Mouse (Mus musculus) heart, adult 18-20 months (tissue): Measurements from ENCODE around the gene Ago3. TPM values are rescaled to one million over a fixed set of nuclear protein-coding genes. Genes with fewer than 3 reads are reported as not detected.

Source experiments
- DNase-seq, 2 experiments: peaks; one replicate each; pipeline ENCODE4 v3.0.0; 2021 to 2022; ENCODE audit warnings: mixed read lengths in 1 of 2
- total RNA-seq, 2 experiments: library from RNA; stranded (reverse); gene quantifications; 2 replicates each; pipeline ENCODE4 v1.2.3; 2021

The Ago3 gene
- total RNA-seq, 2 experiments from 2014 or later: 12.5 to 14.4 TPM

- DNase-seq: no peak
Observed at GRCm38 (mm10) chr4:126310344-126310743, 119.0 kb downstream of the Ago3 start.

- peak; percentile 79 to 95 for DNase-seq
Observed at GRCm38 (mm10) chr4:126309922-126310309, 119.4 kb downstream of the Ago3 start.

DNA sequence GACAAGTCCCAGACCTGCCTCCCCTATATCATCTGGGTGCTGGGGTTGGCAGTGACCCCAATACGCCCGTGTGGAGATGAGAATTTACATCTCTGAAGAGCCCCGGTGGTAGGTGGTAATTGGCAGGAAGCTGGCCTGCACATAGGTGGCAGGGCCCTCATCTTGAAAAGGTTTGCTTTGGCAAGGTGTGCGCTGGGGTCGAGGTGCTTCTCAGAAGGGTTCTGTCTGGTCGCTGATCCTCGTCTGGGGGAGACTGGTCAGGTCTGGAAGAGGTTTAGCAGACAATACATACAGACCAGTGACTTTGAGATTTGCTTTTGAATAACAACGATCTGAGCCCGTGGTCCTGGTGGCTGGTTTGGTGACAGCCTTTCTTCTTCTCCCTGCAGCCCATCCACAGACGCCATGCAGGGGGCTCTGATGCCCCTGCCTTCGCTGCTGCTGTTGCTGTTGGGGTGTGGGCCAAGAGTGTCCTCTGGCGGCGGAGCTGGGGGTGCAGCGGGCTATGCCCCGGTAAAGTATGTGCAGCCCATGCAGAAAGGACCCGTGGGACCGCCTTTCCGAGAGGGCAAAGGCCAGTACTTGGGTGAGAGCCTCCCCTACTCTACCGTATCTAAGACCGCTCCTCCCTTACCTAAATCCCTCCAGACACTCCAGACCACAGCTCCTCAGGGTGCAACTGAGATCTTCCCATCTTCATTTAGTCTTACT, 120.0 kb downstream of the Ago3 start:
- peak in 1 of 2 experiments; percentile 1 for DNase-seq

- DNase-seq: no peak
Observed at GRCm38 (mm10) chr4:126306827-126307226, 122.5 kb downstream of the Ago3 start.

DNA sequence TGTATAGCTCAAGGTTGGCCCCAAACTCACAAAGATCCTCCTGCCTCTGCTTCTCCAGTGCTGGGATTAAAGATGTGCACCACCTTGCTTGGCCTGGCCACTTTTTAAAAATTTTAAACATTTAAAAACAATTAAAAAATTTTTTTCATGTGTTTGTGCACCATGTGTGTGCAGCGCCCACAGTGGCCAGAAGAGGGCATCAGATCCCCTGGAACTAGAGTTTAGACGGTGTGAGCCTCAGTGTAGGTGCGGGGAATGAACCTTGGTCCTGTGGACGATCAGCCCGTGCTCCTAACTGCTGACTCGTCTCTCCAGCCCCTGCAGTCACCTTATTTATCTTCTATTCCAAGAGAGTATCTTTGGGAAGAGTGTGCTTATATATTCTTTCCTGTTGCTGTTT, 123.3 kb downstream of the Ago3 start:
- no peak for DNase-seq

DNA sequence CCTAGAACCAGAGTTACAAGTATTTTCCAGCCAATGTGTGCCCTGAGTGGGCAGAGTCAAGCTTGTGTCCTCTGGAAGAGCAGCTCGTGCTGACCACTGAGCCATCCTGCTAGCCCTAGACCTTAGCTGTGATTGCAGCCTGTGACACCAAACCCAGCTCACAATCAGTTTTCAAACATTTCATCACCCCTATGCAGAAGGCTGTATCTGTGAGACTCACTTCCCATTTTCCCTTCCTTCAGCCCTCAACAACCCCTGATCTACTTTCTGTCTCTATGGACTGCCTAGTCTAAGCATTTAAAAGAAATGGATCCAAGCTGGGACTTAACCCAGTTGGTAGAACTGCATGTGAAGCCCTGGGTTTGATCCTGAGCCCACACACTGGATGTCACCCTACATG, 123.9 kb downstream of the Ago3 start:
- DNase-seq: no peak

- no peak for DNase-seq
Observed at GRCm38 (mm10) chr4:126303877-126304276, 125.5 kb downstream of the Ago3 start.

DNA sequence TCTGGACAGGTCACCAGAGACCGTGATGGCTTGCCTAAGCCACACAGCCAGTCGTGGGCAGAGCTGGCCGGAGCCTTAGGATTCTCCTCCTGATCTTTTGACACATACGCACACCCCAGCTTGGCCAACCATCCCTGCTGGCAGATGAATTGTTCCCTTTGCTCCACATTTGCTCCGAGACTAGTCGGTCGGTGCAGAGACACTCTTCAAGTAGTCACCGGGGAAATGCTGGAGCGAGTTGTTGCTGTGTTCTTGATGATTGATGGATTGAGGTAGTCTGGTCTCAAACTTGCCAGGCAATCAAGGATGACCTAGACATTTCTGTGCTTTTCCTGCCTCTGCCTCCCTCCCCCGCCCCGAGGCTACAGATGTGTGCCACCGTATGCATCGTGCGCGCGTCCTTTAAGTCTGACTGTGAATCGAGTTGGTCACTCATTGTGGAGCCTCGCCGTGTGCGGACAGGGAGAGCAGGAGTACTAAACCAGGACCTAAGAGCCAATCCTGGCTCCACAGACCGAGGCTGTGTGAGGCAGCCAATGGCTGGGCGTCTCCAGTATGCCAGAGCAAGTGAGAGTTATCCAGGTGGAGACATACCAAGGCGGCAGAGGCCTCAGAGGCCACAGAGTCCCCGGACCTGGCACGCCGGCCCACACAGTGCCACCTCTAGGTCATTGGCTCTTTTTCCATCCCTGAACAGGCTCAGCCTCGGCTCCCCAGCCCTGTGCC, 127.6 kb downstream of the Ago3 start:
- DNase-seq: no peak

DNA sequence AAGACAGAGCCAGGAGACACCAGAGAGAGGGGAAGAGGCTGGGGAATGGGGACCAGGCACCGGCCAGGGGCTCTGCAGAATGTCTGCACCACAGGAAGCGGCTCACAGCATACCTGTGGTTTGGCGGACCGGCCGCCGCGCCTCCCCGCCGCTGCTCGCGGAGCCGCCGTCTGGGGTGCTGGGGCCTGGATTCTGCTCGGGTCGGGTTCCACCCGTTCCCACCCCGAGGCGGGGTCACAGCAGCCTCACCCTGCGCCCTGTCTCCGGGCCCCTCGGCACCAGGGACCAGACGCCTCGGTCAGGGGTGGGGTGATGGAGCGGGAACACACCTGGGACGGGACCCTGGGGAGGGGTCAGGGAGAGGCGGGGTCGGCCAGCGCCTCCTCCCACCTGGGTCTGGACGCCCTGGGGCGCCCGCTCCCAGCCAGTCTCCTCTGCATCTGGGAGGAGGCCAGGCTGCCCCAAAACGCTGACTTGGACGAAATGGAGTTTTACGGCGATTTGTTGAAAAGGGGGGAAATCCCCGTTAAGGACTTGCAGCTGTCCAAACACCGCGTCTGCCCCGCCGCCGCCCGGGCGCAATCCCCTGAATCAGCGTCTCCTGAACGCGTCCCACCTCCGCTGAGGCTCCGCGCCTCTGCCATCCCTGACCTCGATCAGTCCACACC, 128.3 kb downstream of the Ago3 start:
- no peak for DNase-seq

DNA sequence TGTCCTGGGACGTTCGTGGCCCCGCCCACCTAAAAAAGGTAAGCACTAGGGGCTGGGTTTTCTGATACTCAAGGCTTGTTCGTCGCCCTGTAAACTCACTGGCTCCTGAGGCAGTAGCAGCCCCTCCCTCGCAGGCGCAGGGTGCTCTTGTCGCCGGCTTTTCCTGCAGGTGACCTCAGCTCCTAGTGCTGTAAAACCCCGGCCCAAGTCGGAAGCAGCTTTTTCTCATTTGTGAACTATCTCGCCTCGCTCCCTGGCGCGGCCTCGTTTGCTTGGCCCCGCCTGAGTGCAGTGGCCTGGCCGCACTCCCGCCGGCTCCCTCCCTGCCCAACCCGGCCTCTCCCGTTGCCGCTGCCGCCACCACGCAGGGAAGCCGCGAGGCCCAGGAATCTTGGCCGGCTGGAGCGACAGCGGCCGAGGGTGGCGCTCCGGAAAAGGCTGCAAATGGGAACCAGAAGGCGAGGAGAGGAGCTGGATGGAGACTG, 132.7 kb downstream of the Ago3 start:
- DNase-seq: peak; percentile 77 to 80

DNA sequence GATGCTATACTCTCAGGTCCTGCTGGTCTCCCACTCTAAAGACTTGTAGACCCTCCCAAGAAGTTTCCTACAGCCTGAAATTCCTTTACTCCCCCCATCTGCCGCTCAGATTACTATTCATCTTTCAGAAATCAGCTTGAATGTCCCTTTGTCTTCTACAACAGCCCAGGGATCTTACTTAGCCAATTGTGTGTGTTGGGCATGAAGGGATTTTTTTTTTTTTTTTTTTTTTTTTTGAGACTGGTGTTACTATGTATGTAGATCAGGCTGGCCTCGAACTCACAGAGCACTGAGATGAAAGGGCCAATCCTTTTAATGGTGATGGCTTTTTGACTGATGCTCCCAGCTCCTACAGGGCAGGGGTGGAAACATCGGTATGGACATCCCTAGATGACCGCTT, 133.4 kb downstream of the Ago3 start:
- DNase-seq: no peak

GRCm38 (mm10) chr4:126295152-126295551, 134.2 kb downstream of the Ago3 start:
- DNase-seq: no peak

DNA sequence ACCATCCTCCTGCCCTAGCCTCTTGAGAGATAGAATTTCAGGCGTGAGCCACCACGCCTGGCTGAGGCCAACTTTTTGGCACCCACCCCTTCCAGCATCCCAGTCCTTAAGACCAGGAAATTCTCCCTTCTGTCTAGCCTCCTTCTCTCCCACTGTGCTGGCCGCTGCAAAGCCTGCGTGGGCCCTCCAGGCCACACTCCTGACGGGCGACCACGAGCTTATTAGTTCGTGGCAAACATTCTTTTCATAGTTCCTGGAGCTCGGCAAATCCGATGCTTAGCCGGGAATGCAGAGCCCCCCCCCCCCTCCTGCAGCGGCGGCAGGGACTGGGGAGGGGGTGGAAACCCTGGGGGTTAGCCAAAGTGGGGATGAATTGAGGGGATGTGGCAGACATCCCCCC, 138.2 kb downstream of the Ago3 start:
- no peak for DNase-seq

- no peak for DNase-seq
Observed at GRCm38 (mm10) chr4:126290314-126290713, 139.0 kb downstream of the Ago3 start.

GRCm38 (mm10) chr4:126288085-126288666, 141.2 kb downstream of the Ago3 start:
- no peak for DNase-seq

DNA sequence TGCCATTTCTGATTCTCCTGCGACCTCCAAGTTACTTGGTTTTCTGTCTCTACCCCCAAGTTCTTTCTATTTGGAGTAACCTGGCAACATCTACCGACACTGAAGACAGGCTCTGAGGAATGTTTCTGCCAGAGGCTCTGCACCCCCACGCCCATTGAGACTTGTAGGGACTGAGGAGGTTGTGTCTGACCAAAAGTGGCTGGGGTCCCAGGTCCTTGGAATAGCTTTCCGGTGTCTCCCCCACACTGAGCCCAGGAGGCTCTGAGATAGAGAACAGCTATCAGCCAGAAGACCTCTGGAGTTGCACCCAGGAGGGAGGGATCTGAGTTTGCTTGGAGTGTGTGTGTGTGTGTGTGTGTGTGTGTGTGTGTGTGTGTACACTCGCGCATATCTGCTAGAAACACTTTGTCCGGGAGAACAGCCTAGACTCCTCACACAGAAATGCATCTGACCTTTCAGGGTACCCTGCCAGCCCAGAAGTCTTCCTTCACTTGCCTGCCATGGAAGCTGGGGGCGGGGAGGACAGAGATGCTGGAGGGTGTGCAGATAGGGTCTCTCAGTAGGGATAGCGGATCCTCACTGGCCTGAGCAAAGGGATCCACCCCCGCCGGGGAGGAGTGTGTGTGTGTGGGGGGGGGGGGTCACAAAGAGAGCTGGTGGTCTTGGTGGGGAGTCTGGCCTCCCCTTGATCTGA, 141.9 kb downstream of the Ago3 start:
- no peak for DNase-seq

DNA sequence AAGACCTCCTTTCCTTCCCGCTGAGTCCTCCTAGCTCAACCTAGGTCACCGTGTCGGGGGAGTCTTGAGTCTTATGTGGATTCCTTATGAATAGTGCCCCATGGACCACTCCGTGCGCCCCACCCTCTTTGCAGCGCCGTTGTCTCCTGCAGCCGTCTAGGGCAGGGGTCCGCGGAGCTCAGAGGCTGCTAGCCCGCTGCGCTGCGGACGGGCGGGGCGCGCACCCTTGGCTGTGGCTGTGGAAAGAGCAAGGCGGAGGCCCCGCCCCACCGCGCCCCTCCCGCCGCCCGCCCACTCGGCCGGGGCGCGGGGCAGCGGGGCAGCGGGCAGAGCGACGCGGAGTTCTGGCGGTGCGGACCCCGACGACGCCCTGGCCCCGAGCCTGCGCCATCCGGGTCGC, 142.9 kb downstream of the Ago3 start, which contains the start of gene Col8a2:
Col8a2 (plus strand) TSS at position 302 of the 400 bp plus-strand sequence.
- no peak for DNase-seq

GRCm38 (mm10) chr4:126283582-126283981, 145.8 kb downstream of the Ago3 start:
- DNase-seq: no peak

- DNase-seq: no peak
Observed at GRCm38 (mm10) chr4:126281706-126282105, 147.7 kb downstream of the Ago3 start.
